Mouse (Mus musculus): Measurements from ENCODE around the gene Cmklr1.

GRCm38 (mm10) chr5:113635861-113636565, 14.2 kb downstream of the Cmklr1 start:
- TF ChIP-seq POLR2A (IDR thresholded peaks at IDR 0.05; ENCODE audit: extremely low read depth, insufficient read depth, low read length) (no peak), CTCF (IDR thresholded peaks at IDR 0.05; ENCODE audit: extremely low read depth, insufficient read depth, low read length) (no peak)

Measured in cortical plate, adult 2 months (tissue).